Mouse (Mus musculus): ENCODE measurements around the gene Slc25a21.

Slc25a21 gene

DNA sequence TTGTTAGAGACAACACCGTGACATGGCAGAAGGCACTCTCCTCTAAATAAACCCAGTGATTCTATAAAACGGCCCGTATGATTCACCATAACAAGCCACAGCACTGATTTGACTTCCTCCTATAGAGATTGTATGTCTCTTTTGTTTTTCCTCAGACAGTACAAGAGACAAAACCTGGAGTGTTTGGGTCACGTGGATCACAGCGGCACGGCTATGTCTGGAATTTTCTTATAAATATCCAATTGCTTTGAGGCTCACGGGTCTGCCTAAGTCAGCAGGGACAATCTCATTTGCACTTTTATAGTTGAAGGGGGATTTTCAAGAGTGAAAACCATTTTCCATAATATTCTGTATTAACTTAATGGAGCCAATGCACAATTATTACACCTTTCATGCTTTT, 320.7 kb downstream of the Slc25a21 start:
- DNase-seq = no peak

DNA sequence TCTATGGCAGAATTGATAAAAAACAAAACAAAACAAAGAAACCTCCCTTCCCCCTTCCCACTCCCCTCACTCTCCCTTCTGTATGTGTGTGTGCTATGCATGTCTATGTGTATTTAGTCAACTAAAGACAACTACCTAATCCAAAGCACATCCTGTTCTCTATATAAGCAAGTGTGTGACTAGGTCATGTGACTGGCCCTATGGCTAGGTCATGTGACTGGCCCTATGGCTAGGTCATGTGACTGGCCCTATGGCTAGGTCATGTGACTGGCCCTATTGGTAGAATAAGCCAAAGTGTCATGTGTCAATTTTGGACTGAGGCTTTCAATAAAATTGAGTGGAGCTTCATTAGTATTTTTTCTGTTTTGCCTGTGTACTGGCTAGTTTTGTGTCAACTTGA, 324.1 kb downstream of the Slc25a21 start:
- DNase-seq = no peak

DNA sequence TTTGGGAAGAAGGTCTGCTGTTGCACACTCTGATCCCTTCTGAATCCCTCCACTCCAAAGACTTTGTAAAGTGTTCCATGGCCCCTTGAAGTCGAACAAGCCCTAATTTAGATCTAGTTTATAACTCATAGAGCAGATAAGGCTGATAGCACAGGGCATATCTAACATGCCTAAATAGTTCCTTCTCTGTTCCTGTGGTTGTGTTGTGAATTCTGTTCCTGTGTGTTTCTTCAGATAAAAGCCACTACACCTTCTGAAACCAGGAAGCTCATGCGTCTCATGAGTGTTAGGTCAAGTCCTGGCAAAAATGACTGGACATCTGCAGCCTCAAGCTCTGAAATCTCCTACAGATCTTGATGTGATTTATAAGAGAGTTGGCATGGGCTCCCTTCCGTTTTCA, 326.7 kb downstream of the Slc25a21 start:
- DNase-seq = no peak

DNA sequence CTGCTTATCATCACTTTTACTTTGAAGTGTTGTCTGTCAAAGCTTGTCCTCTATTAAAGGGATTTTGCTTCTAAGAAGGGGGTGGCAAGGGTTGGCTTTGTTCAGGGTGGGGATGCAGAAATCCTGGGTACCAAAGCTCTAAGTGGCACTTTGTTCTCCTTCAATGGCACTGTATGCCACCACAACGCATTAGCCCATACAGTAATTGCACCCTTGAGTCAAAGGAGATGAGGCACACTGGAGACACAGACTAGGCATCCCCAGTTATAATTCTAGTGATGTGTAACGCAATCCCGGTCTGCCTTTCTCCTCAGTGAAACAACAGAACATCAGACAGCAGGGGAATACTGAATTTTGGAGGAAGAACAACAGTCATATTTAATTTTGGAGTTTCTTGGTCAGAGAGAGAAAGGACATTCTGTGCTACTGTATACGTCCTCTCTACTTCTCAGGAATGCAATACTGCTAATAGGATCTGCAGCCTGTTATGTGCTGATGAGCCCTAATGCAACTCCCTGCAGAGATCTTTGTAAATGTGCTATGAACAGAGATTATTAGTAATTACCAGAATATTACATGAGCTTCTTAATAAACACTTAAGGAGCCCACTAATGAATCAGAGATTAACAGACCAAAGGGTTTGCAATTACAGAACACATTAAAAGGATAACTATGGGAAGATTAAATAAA, 333.3 kb downstream of the Slc25a21 start:
- DNase-seq = no peak

DNA sequence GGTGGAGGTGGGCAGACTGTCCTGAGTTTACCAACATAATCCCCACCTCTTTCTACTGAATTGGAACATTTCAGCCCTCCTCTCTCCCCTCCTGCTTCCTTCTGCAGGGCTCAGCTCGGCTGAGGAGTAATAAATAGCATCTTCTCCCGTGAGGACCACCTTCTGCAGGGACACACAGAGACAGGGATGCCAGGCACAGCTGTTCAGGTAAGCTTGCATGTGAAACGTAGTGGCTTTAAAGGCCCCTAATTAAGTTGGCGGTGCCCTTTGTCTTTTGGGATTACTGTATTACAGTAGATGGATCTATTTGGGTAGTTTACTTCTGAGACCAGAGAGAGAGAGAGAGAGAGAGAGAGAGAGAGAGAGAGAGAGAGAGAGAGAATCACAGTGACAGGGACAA, 344.6 kb downstream of the Slc25a21 start:
- DNase-seq = no peak

DNA sequence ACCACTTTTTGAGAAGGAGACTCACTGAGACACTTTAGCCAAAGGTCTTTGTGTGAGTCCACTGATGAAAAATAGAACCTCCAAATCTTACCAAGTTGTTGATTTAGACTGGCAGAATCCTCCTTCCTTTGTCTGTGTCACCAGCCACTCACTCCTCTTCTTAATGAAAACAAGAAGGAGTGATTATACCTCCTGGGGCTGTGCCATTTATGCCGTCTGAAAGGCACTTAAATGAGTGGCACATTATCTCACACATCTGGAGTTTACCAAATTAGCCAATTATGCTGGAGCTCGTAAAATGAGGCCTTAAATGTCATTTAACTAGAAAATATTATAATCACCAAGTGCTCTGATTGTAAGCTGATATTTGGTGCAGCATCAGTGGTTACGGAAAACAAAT, 345.8 kb downstream of the Slc25a21 start:
- no peak for DNase-seq

DNA sequence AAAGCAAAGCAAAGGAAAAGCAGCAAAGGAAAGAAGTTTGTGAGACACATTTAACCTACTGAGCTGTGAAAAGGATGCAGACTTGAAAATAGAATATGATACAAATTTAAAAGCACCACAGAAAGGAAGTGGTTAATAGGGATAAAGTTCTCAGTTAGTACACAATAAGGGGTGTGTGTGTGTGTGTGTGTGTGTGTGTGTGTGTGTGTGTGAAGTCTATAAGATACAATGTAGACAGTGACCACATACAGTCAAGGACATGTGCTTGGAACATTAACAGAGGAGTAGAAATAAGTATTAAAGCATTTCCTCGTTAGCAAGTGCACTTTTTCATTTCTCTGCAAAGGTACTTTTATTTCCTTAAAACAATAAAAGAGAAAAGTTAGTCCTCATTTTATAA, 367.3 kb downstream of the Slc25a21 start:
- DNase-seq = no peak

DNA sequence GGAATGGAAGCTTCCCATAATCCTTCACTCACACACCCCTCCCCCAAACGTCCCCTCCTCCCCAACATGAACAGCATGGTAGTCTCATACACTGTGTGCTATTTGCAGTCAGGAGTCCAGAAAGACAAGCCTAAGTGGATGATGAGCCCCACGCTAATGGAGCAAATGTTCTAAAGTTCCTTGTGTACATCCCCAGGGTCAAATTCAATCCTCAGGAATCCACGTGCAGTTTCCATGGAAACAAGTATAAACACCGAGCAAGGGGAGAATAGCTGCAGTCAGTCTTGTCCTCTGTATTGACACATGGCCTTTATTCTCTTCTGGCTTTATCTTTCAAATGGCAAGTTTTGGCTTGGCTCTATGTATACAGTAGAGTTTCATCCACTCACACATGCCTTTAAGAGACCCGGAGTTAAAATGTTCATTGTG, 367.8 kb downstream of the Slc25a21 start:
- DNase-seq = no peak

DNA sequence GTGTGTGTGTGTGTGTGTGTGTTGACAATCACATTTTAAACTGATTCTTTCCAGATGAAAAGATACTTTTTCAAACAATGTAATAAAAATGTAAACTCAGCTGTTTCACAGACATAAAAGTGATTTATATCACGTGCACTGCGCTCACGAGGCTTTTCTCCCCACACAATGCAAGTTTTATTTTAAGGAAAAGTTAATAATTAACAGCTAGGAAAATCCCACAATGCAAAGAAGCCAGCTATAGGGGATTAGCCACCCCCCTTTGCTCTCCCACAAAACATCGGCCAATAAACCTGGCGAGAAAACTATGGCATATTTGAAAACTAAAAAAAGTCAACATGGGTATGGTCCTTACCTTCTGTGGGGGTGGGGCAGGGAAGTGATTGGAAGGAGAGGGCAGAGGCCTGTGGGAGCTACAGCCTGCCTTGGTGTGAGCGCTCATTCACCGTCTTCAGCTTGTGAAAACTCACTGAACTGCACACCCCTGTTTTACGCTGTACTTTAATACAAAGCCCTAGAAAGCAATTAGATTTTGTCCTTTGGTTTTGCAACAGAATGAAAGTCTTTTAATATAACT, 369.4 kb downstream of the Slc25a21 start:
- DNase-seq = no peak

DNA sequence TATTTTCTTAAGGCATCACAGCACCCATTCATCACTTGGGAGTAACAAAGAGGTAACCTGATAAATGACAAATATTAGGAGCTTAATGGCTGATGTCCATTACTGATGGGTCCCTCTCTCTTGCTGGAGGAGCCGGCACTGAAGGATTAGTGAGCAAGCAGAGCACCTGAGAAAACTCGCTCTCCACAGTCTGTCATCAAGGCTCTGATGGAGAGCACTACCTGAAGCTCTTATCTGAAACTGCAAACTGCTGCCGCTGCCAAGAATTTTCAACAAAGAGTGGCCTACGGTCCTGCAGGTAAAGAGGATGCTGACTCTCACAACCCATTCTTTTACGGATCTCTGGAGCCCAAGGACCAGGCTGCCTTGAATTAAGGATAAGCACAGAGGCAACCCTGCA, 372.6 kb downstream of the Slc25a21 start:
- no peak for DNase-seq

DNA sequence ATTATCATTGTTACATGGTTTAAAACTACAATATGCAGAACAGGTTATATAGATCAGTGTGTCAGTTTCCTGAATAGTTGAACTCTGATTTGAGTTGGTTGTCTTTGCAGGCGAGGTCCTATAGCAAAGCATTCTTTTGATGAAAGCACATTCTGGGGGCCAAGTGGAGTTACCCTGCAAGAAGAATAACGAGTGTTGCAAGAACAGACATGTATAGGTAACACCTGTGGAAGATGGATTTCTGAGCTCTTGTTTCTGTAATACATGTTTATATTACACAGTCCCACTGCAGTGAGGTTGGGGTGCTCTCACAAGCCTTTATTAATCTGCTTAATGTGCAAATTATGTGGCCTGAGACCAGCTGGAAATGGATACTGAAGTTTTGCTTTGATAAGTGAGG, 375.1 kb downstream of the Slc25a21 start:
- no peak for DNase-seq

DNA sequence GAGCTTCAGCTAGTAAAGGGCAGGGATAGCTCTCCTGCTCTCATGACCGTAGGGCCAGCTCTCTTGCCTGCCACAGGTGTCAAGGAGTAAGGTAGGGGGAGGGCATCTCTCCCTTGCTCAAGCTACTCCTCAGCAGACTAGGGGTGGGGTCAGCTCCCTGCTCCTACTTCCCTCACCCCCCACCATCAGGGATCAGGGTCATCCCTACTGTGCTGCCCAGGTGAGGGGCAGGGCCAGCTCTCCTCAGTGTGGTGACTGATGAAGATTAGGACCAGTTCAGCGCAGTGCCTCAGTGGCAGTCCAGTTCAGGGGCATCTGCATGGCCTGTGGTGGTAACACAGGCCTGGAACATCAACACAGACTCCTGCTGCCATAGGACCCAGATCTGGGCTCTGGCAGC, 376.7 kb downstream of the Slc25a21 start:
- DNase-seq = no peak

DNA sequence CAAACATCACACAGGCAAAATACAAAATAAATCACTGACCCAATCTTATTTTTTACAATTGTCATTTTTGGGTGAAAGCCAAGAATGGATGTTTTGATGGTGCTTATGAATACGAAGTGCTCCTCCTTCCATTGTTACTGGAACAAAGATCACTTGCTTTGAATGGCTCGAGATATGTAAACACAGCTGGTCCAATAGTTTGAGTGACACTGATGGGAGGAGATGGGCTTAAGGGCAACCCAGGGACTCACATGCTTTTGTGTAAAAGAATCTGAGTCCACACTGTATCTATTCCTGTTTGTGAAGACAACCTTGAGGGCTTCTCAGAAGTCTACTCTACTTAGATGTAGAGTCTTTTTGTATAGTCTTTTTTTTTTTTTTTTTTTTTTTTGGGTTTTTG, 389.8 kb downstream of the Slc25a21 start:
- no peak for DNase-seq

DNA sequence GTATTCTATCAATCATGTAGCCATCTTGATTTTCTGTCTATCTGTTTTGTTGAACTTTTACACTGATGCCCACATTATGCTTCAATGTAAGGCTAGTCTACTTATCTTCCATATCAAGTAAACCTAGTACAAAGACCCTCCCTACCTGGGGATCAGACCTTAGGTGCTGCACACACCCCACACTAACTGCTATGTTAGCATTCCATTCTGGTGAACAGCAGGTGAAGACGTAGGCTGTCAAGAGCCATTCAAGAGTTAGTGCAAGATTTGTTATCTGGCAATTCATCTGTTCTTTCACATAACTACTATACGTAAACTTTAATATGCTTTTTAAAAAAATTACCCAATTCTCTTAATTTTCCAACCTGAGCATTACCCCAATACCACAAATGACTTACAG, 390.2 kb downstream of the Slc25a21 start:
- DNase-seq = no peak

DNA sequence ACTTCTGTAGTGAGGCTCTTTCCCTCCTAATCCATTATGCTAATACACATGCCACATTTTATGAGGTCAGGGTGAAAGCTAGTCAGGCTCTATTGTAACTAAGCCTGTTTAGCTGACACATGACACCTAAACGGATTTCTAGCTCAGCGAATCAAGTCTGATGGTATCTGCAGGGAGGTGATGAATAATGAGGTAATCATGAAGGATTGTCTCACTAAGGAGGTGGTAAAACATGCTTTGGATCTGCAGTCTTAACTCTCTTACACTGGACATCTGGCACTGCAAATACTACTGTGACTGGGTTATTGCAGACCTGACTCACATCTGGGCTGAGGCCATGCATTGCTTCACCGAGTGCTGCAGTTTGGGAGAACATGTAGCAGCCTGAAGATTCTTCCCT, 392.8 kb downstream of the Slc25a21 start:
- no peak for DNase-seq

DNA sequence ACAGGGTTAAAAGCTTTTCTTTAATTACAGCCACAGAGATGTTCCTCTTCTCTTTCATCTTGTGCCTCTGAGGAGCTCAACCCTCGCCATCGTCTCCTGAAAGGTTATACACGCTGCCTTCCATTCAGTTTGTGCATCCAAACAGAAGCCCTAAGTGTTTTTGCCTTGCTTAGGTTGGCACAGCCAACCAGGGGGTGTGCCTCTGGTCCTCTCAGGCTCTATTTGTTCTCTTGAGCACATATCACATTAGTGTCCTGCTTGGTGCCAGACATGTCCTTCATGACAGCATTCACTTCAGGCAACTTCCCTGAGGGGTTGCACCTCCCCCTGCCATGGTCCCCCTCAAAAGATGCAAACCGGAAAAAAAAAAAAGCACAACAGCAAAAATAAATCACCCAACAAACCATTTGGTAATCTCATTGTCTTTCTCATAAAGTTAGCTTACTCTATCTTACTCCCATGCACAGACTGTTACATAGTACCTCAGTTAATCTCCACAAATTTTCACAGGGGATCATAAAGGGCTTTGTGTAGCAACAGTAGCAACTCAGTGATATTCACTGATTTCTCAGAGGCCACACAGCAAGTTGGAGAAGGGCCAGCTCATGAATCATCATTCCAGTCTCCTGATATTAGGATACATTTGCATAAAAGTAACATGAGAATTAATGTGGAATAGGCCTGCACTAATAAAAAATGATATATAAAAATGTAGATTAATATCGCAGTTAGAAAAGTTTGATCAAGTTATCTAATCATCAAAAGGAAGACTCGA, 398.4 kb downstream of the Slc25a21 start:
- no peak for DNase-seq

DNA sequence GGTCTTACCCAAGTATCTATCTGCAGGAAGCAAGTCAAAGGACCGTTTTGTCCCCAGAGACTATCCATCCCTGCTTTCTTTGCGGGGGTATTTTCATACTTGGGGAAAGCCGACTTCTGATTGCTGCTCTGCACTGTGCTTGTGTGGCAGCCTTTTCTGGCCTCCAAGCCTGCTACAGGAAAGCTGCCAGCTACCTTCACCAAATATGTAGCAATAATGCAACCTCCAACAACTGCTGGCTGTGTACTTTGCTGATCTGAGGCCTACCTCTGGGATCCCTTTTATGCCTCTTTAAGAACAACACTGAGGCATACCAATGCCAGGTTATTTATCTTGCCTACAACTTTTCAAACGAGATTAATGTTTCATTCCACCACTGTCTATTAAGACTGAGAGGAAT, 408.0 kb downstream of the Slc25a21 start:
- no peak for DNase-seq

DNA sequence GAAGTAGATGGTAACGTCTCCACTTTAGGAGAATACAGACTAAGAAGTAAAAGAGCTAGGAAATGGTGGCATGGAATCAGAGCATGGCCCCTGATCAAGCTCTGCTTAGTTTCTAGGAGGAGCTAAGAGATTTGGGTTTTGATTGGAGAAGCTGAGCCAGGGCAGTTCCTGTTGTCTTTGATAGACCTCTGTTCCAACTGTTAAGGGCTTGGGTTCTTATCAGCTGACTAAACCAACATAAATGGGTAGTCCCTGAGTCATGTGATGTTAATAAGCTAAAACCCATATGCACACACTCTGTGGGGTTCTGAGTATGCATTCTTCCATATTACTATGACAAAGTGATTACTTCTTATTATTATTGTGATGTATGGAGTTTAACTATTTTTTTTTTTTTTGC, 412.0 kb downstream of the Slc25a21 start:
- no peak for DNase-seq

DNA sequence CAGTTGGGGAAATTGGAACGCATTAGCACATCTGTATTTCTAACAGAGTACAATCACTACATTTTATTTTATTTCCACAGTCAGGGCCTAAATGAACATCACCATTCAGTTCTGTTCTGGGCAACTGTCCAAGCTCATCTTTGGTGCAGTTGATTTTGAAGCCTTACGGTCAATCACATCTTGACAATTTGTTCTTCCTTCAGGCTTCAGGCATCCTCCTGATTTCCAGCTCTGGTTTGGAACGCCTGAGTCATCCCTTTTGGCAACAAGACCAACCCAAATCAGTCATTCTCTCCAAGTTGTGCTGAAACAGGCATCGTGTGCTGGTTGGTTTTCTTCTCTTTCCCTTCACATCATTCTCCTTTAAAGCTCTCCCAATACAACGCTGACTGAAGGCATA, 416.1 kb downstream of the Slc25a21 start:
- peak; percentile 3 for DNase-seq

DNA sequence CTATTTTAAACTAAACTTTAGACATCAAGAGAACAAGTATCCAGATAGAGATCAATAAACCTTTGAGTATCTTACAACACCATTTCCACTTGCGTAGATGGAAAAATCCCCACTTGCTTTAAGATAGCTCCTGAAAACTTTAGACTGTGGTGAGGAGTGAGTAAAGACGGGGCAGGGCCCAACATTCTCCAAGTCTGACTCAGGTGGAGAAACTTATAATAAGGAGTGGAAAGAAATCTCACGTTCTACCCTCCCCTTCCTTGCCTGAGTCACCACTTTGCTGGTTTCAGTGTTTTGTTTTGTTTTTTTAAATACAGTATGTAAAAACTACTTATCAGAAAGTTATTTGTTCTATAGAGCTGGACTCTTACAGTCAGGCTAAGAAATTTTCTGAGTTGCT, 417.7 kb downstream of the Slc25a21 start:
- no peak for DNase-seq

DNA sequence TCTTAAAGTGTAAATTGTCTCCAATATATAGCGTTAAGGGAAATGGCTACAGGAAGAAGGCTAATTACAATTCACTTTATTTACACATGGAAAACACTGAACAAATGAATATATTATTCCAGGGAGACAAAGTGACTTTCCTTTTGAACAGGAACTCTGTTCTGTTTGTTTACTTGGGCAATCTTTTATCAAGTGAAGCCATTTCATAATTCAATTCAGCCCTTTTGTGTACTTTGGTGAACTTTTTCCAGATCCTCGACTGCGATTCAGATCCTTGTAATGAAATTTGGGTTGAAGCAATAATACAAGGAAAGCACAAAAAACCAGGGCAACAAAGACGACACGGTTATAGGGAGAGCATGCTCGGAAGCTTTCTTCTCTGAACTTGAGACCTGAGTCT, 423.3 kb downstream of the Slc25a21 start:
- no peak for DNase-seq

DNA sequence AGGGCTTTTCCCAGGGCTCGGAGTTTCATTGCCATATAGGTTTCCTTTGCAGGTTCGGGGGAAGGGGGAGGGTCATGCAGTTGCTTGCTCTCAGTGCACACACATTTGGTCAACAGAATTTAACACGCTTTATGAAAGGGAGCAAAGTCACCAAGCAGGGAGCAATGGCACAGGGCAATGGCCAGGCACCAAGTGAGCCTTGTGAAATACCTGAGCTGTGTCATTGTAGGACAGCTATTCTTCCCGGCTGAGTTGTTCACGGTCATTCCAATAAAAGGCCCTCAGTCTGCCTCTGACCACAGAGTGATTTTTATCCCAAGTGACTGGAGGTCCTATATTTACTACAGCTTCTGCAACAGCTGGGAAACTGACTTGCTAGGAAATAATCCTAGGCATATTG, 427.9 kb downstream of the Slc25a21 start:
- no peak for DNase-seq

DNA sequence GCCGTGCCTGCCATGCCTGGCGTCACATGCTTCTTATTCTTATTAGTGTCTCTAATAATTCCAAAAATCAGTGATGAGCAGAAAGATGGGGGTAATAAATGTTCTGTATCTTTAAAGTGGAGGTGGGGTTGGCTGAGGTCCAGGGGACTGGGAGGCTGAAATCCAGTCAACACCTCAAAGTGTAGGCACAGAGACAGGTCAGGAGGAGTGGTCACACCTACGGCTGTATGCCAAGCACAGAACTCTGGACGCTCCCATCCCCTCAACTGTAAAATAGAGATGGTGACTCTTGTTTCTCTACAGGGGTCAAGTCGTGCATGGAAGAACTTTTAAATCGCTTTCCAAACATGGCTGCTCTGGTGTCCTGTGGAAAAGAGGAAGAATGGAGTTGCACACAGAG, 429.8 kb downstream of the Slc25a21 start:
- DNase-seq = no peak

DNA sequence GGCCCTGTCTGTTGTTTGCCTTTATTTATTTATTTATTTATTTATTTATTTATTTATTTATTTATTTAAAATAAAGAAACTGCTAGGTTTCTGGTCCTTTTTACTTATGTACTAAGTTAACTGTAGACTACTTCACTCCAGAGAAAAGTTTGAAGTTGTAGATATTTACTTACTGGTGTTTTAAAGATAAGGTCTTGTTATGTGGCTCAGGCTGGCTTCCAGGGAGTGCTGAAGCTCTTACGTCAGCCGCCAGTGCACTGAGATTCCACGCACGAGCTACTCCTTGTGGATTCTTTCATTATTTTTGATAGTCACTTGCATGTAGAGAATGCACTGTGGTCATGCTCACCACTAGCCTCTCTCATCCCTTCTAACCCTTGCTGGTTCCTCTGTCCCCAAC, 460.2 kb downstream of the Slc25a21 start:
- no peak for DNase-seq

DNA sequence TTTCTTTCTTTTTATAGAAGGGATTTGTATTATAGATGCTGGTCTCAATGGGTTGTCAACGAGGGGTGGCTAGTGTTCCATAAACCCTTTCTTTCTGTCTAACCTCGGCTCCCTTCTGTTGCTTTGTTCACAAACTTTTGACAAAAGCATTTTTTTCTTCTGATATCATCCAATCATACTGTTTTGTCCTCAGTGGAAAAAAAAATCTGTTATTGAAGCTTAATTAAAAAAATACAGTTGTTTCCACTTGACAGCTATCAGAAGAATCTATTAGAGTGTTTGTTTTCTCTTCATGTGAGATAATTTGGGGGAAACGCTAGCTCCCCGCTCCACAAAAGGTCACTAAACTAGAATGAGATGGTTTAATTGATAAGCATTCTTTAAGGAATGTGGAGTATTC, 469.6 kb downstream of the Slc25a21 start:
- no peak for DNase-seq

Data from cerebellum, adult 11-12 months (tissue).